Mouse (Mus musculus): ENCODE data around the gene Them7.

The Them7 gene

GRCm38 (mm10) chr2:105235380-105236115, 11.4 kb downstream of the Them7 start:
- DNase-seq (ENCODE audit: low read depth) = no peak

- DNase-seq (ENCODE audit: low read depth) = no peak
These were observed 13.3 kb downstream of the Them7 start for GRCm38 (mm10) chr2:105237424-105237823.

- DNase-seq (ENCODE audit: low read depth) = no peak
These were observed 13.7 kb downstream of the Them7 start for GRCm38 (mm10) chr2:105237841-105238240.

- peak; percentile 56 for DNase-seq (ENCODE audit: low read depth)
These were observed 14.7 kb downstream of the Them7 start for GRCm38 (mm10) chr2:105238775-105239174.

- no peak for DNase-seq (ENCODE audit: low read depth)
These were observed 16.5 kb downstream of the Them7 start for GRCm38 (mm10) chr2:105240631-105241030.

GRCm38 (mm10) chr2:105242940-105243339, 18.8 kb downstream of the Them7 start:
- DNase-seq (ENCODE audit: low read depth) = no peak

- DNase-seq (ENCODE audit: low read depth) = no peak
These were observed 20.6 kb downstream of the Them7 start for GRCm38 (mm10) chr2:105244733-105245132.

- peak; percentile 2 for DNase-seq (ENCODE audit: low read depth)
These were observed 27.9 kb downstream of the Them7 start for GRCm38 (mm10) chr2:105251978-105252377.

- DNase-seq (ENCODE audit: low read depth) = peak; percentile 14
These were observed 28.7 kb downstream of the Them7 start for GRCm38 (mm10) chr2:105252824-105253223.

GRCm38 (mm10) chr2:105255457-105255856, 31.3 kb downstream of the Them7 start:
- DNase-seq (ENCODE audit: low read depth) = no peak

GRCm38 (mm10) chr2:105256427-105257071, 32.4 kb downstream of the Them7 start:
- DNase-seq (ENCODE audit: low read depth) = peak; percentile 28

- no peak for DNase-seq (ENCODE audit: low read depth)
These were observed 33.3 kb downstream of the Them7 start for GRCm38 (mm10) chr2:105257376-105257775.

GRCm38 (mm10) chr2:105261335-105261734, 37.2 kb downstream of the Them7 start:
- no peak for DNase-seq (ENCODE audit: low read depth)

GRCm38 (mm10) chr2:105263219-105263618, 39.1 kb downstream of the Them7 start:
- DNase-seq (ENCODE audit: low read depth) = no peak

GRCm38 (mm10) chr2:105282407-105283077, 58.4 kb downstream of the Them7 start:
- no peak for DNase-seq (ENCODE audit: low read depth)

GRCm38 (mm10) chr2:105283811-105284210, 59.7 kb downstream of the Them7 start:
- no peak for DNase-seq (ENCODE audit: low read depth)

- no peak for DNase-seq (ENCODE audit: low read depth)
These were observed 60.7 kb downstream of the Them7 start for GRCm38 (mm10) chr2:105284855-105285254.

GRCm38 (mm10) chr2:105295823-105296222, 71.7 kb downstream of the Them7 start:
- no peak for DNase-seq (ENCODE audit: low read depth)

GRCm38 (mm10) chr2:105298888-105299287, 74.8 kb downstream of the Them7 start:
- peak; percentile 18 for DNase-seq (ENCODE audit: low read depth)

GRCm38 (mm10) chr2:105301082-105301481, 77.0 kb downstream of the Them7 start:
- DNase-seq (ENCODE audit: low read depth) = no peak

GRCm38 (mm10) chr2:105301531-105301930, 77.4 kb downstream of the Them7 start:
- no peak for DNase-seq (ENCODE audit: low read depth)

- no peak for DNase-seq (ENCODE audit: low read depth)
These were observed 79.9 kb downstream of the Them7 start for GRCm38 (mm10) chr2:105303962-105304514.

GRCm38 (mm10) chr2:105305876-105306275, 81.8 kb downstream of the Them7 start:
- DNase-seq (ENCODE audit: low read depth) = no peak
